Mouse (Mus musculus): Measurements from ENCODE around the gene Amotl1. TPM values are rescaled to one million over a fixed set of nuclear protein-coding genes. Genes with fewer than 3 reads are reported as not detected.
"Not testable (repeated sequence)": the region's sequence is repeated elsewhere in the genome, so short reads cannot be mapped to it uniquely, and the experiment has no call there.

The Amotl1 gene
- polyA plus RNA-seq, 1 experiment from 2014 or later: 32.1 TPM

DNA sequence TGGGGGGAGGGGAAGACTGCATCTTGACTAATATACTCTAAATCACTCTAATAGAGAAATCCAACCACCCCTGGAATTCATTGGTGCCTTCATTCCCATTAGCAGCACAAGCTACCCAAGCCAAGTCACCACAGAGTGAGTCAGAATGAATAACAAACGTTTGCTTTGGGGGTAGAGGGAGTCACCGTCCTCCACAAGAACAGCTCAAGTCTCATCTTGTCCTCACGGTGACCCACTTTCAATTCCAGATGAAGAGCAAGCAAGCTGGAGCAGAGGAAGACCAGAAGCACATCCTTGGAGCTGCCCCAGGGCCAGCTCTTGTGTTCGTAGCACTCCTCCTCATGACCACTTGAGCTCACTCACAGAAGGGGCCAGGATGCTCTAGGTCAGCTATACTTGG, 56.2 kb downstream of the Amotl1 start:
- no peak for DNase-seq (ENCODE audit: low spot score)
- 80% methylated on average over 4 of the region's 4 CpGs for WGBS
- Histone ChIP-seq H3K4me3 (no peak overlapping the region), H3K27ac (no peak overlapping the region), H3K4me1 (peaks cover 15% of the 10 kb centered on the region), H3K36me3 (peaks cover 64% of the 10 kb centered on the region), H3K9me3 (replicated peaks) (no peaks in the 10 kb centered on the region), H3K27me3 (ENCODE audit: low read depth, poor library complexity, severe bottlenecking) (no peaks in the 10 kb centered on the region)

DNA sequence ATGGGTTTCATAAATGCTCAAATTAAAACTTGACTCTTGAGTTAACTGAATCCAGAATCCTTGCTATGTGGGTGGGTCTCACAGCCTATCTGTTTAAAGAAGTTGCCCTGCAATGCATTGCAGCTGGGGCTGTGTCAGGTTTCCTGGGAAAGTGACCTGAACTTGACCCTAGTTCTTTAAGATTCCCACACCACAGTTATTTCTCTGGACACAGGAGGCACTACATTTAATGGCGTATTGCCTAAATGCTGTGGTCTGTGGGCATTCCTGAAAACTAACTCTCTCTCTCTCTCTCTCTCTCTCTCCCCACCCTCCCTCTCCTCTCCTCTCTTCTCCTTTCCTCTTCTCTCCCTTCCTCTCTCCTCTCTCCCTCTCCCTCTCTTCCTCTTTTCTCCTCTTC, 59.2 kb downstream of the Amotl1 start:
- no peaks in the 10 kb centered on the region for H3K27me3 ChIP-seq (ENCODE audit: low read depth, poor library complexity, severe bottlenecking)
- peaks cover 15% of the 10 kb centered on the region for H3K4me1 ChIP-seq
- WGBS: 35% methylated on average over 1 of the region's 1 CpGs
- H3K4me3 ChIP-seq: no peak overlapping the region
- no peaks in the 10 kb centered on the region for H3K9me3 ChIP-seq (replicated peaks)
- H3K27ac ChIP-seq: no peak overlapping the region
- DNase-seq (ENCODE audit: low spot score): no peak
- H3K36me3 ChIP-seq: peaks cover 51% of the 10 kb centered on the region

DNA sequence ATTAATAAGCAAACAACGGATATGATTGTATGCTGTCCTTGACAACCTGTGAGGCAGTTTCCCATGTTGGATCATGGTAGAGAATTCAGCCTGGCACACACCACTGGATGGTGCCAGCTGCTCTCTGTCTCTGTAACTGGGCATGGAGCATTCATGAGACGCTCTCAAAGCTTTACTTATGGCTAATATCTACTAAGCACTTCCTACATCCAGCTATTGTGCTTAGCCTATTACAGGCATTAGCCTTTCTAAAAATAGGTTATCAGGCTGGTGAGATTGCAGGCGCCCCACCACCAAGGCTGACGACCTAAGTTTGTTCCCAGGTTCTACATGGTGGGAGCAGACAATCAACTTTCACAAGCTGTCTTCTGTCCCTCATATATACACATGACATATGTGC, 65.9 kb downstream of the Amotl1 start:
- H3K27me3 ChIP-seq (ENCODE audit: low read depth, poor library complexity, severe bottlenecking): no peaks in the 10 kb centered on the region
- no peaks in the 10 kb centered on the region for H3K4me1 ChIP-seq
- H3K9me3 ChIP-seq (replicated peaks): no peaks in the 10 kb centered on the region
- no peak overlapping the region for H3K27ac ChIP-seq
- no peak for DNase-seq (ENCODE audit: low spot score)
- peaks cover 72% of the 10 kb centered on the region for H3K36me3 ChIP-seq
- H3K4me3 ChIP-seq: no peak overlapping the region
- 94% methylated on average over 4 of the region's 4 CpGs for WGBS

DNA sequence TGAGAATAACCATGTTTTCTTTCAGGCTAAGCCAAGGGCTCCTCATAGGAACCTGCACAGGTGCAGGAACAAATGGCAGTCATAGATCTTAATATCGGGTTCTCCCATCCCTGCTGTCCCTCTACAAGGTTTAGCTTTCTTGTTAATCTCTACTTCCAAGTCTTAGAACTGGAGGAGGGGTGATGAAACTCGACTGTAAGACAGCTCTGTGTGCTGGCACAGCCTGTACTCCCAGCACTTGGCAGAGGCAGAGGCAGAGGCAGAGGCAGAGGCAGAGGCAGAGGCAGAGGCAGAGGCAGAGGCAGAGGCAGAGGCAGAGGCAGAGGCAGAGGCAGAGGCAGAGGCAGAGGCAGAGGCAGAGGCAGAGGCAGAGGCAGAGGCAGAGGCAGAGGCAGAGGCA, 68.5 kb downstream of the Amotl1 start:
- not testable (repeated sequence) for H3K4me3 ChIP-seq; H3K4me1 ChIP-seq; DNase-seq (ENCODE audit: low spot score); H3K27ac ChIP-seq; H3K27me3 ChIP-seq (ENCODE audit: low read depth, poor library complexity, severe bottlenecking); H3K9me3 ChIP-seq (replicated peaks)
- WGBS: 72% methylated on average over 2 of the region's 2 CpGs
- peaks cover 87% of the 10 kb centered on the region for H3K36me3 ChIP-seq

DNA sequence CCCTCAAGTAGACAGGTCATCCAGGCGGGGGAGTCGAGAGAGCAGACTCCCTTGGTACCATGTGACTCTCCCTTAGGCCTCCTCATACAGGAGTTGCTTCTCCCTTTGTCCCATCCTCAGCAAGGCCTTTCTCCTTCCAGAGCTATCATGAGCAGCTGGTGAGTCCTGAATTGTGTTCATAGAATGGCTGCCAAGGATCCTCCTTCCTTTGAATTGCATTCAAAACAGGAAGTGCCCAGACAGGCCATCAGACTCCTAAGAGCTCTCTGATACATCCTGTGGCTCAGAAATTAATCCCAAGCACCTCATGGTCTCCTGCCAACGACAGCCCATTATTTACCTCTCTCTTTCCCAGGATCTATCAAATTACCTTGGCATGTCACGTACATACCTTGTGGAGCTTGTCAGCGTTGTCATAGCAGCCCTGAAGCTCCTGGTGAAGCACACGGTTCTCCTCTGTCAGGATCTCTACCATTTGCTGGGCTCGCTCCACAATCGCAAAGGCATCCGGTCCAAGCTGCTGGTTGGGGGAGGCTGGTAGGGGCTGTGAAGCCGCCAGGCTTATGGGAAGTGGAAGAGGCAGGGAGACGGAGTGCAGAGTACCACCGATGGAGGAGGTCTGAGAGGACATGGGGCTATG, 70.0 kb downstream of the Amotl1 start:
- Histone ChIP-seq H3K27me3 (ENCODE audit: low read depth, poor library complexity, severe bottlenecking) (no peaks in the 10 kb centered on the region), H3K4me1 (no peaks in the 10 kb centered on the region), H3K9me3 (replicated peaks) (no peaks in the 10 kb centered on the region), H3K27ac (no peak overlapping the region), H3K36me3 (peaks cover 87% of the 10 kb centered on the region), H3K4me3 (no peak overlapping the region)
- 82% methylated on average over 12 of the region's 12 CpGs for WGBS
- DNase-seq (ENCODE audit: low spot score): no peak

DNA sequence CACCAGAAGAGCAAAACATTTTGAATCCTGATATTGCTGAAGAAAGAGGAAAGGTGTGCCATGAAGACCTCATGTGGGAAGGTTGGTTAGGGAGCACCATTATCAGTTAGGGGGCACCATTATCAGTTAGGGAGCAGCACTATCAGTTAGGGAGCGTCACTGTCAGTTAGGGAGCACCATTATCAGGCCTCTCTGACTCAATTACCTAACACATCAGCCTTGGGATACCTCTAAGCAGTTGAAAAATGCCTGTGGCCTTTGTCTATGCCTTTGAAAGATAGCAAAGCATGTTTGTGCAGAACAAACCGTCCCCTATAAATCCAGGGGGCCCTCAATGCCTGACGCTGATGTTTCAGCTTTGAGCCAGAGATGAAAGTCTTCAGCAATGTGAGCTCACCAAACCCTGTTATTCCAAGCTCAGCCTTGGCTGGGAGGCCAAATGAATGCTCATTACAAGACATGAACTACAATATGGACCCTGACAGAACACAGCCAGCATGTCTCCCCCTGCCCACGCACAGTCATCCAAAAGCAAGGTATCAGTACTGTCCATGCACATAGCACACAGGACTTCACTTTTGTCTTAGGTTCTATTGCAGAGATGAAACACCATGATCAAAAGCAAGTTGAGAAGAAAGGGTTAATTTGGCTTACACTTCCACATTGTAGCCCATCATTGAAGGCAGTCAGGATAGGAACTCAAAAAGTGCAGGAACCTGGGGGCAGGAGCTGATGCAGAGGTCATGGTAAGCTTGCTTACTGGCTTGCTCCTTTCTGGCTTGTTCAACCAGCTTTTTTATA, 75.5 kb downstream of the Amotl1 start:
- H3K36me3 ChIP-seq: peaks cover 94% of the 10 kb centered on the region
- 89% methylated on average over 4 of the region's 4 CpGs for WGBS
- H3K4me3 ChIP-seq: no peak overlapping the region

DNA sequence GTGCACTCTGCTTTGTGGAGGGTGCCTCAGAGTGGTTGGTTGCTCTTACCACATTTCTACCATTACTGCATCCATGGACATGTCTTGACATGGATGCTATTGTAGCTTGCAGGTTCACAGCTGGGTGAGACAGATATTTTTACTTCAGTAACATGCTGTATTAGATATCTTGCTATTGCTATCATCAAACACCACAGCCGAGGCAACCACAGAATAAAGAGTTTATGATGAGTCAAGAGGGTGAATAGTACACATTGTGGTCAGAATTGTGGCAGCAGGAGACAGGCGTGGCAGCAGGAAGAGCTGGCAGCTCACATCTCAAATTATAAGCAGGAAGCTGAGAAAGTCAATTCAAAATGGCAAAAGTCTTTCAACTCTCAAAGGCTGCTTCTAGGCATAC, 76.4 kb downstream of the Amotl1 start:
- Histone ChIP-seq H3K36me3 (peaks cover 94% of the 10 kb centered on the region), H3K4me1 (no peaks in the 10 kb centered on the region), H3K27ac (no peak overlapping the region), H3K9me3 (replicated peaks) (no peaks in the 10 kb centered on the region), H3K4me3 (no peak overlapping the region), H3K27me3 (ENCODE audit: low read depth, poor library complexity, severe bottlenecking) (no peaks in the 10 kb centered on the region)
- DNase-seq (ENCODE audit: low spot score): no peak
- WGBS: 87% methylated on average over 2 of the region's 2 CpGs

More for the DNA sequence above, 75.5 kb downstream of the Amotl1 start:
- no peak overlapping the region for H3K27ac ChIP-seq
- no peaks in the 10 kb centered on the region for H3K9me3 ChIP-seq (replicated peaks)
- no peak for DNase-seq (ENCODE audit: low spot score)
- no peaks in the 10 kb centered on the region for H3K4me1 ChIP-seq
- H3K27me3 ChIP-seq (ENCODE audit: low read depth, poor library complexity, severe bottlenecking): no peaks in the 10 kb centered on the region

DNA sequence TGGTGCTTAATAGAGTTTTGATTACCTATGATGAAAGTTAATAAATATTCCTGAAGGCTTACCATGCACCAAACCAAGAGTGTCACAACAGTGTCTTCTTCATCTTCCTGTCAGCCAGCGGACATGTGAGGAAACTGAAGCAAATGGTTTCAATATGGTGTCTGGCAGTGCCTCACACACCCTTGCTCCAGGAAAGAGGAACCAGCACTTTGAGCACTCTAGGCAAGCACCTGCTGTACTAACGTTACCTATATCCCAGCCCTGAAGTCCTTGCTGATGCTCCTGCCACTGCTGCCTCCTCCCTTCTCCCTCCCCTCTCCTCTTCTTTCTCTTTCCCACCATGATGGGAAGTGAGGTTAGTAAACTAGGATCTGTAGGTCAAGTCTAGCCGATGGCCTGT, 80.4 kb downstream of the Amotl1 start:
- Histone ChIP-seq H3K4me3 (no peak overlapping the region), H3K9me3 (replicated peaks) (no peaks in the 10 kb centered on the region), H3K27ac (no peak overlapping the region), H3K27me3 (ENCODE audit: low read depth, poor library complexity, severe bottlenecking) (no peaks in the 10 kb centered on the region), H3K4me1 (no peaks in the 10 kb centered on the region), H3K36me3 (peaks cover 96% of the 10 kb centered on the region)
- 91% methylated on average over 3 of the region's 3 CpGs for WGBS
- no peak for DNase-seq (ENCODE audit: low spot score)

- H3K27me3 ChIP-seq (ENCODE audit: low read depth, poor library complexity, severe bottlenecking): no peaks in the 10 kb centered on the region
- no peak for DNase-seq (ENCODE audit: low spot score)
- H3K9me3 ChIP-seq (replicated peaks): no peaks in the 10 kb centered on the region
- H3K4me1 ChIP-seq: no peaks in the 10 kb centered on the region
- peaks cover 96% of the 10 kb centered on the region for H3K36me3 ChIP-seq
- no peak overlapping the region for H3K27ac ChIP-seq
- no peak overlapping the region for H3K4me3 ChIP-seq
- WGBS: 91% methylated on average over 7 of the region's 7 CpGs
These were observed 81.5 kb downstream of the Amotl1 start for GRCm38 (mm10) chr9:14563351-14563750.

DNA sequence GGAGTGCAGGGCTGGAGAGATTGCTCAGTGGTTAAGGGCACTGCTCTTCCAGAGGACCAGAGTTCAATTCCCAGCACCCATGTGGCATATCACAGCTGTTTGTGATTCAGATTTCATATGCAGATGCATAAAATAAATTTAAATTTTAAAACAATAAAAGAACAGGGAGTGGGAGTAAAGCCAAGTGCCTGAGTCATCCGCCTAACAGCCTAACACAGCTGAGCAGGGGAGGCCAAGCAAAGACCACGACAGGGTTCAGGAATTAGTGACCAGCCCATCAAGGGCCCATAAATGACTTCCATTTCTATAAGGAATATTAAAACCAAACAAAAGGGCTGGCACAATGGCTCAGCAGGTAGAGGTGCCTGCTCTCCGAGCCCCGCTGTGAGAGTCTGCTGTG, 84.3 kb downstream of the Amotl1 start:
- Histone ChIP-seq H3K9me3 (replicated peaks) (no peaks in the 10 kb centered on the region), H3K27ac (no peak overlapping the region), H3K4me3 (no peak overlapping the region), H3K36me3 (peaks cover 100% of the 10 kb centered on the region), H3K4me1 (no peaks in the 10 kb centered on the region), H3K27me3 (ENCODE audit: low read depth, poor library complexity, severe bottlenecking) (no peaks in the 10 kb centered on the region)
- DNase-seq (ENCODE audit: low spot score): no peak
- WGBS: 95% methylated on average over 4 of the region's 4 CpGs

GRCm38 (mm10) chr9:14559996-14560395, 84.9 kb downstream of the Amotl1 start:
- Histone ChIP-seq H3K27me3 (ENCODE audit: low read depth, poor library complexity, severe bottlenecking) (no peaks in the 10 kb centered on the region), H3K27ac (no peak overlapping the region), H3K36me3 (peaks cover 100% of the 10 kb centered on the region), H3K4me1 (no peaks in the 10 kb centered on the region), H3K9me3 (replicated peaks) (no peaks in the 10 kb centered on the region), H3K4me3 (no peak overlapping the region)
- WGBS: 96% methylated on average over 9 of the region's 9 CpGs
- no peak for DNase-seq (ENCODE audit: low spot score)

DNA sequence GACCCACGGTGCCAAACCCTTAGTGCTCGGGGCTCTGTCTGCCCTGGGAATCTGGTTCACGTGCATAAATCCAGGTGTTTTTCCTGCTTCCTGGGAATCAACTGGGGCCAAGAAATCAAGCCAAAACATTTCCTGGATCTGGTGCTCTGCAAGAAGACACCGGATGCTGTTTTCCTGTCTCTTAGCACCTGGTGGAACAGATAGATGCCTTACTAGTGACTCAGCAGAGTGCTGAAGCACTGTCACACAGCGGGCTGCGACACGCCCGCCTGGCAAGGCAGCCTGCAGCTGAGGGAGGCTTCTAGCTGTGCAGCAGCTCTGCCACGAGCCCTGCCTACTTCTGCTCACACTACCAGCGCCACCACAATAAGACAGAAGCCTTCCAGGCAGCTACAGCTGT, 85.4 kb downstream of the Amotl1 start:
- WGBS: 85% methylated on average over 10 of the region's 10 CpGs
- peaks cover 100% of the 10 kb centered on the region for H3K36me3 ChIP-seq
- no peak overlapping the region for H3K27ac ChIP-seq
- no peak for DNase-seq (ENCODE audit: low spot score)
- H3K9me3 ChIP-seq (replicated peaks): no peaks in the 10 kb centered on the region
- H3K27me3 ChIP-seq (ENCODE audit: low read depth, poor library complexity, severe bottlenecking): no peaks in the 10 kb centered on the region
- H3K4me3 ChIP-seq: no peak overlapping the region
- H3K4me1 ChIP-seq: no peaks in the 10 kb centered on the region

GRCm38 (mm10) chr9:14558332-14558731, 86.5 kb downstream of the Amotl1 start:
- Histone ChIP-seq H3K9me3 (replicated peaks) (no peaks in the 10 kb centered on the region), H3K4me1 (no peaks in the 10 kb centered on the region), H3K4me3 (no peak overlapping the region), H3K27ac (no peak overlapping the region), H3K36me3 (peaks cover 100% of the 10 kb centered on the region), H3K27me3 (ENCODE audit: low read depth, poor library complexity, severe bottlenecking) (no peaks in the 10 kb centered on the region)
- 90% methylated on average over 10 of the region's 10 CpGs for WGBS
- DNase-seq (ENCODE audit: low spot score): no peak
